Mouse (Mus musculus): ENCODE measurements at regions not wholly inside any gene's neighbourhood (a gene's known extent, or its start where the extent isn't known, plus 50 kb on each side); places are given as distances from the start of the nearest gene placed in this dataset.

DNA sequence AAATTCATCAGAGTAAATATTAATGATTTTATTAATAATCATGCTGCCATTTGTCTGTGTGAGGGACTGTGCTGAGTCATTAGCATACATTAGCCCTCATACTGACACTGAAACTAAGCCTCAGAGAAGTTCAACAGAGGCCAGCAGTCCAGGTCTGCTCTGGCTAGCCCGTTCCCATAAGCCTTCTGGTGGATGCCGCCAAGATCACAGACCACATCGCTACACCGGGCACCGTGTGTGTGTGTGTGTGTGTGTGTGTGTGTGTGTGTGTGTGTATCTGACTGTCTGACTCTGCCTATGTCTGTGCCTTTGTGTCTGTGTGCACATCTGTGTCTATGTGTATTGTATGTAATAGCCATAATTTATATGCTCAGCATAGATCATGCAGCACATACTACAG lies 106.0 kb downstream of the Rpl14 start:
- H3K9ac ChIP-seq (ENCODE audit: control insufficient read depth, low read depth, low read length, poor library complexity, severe bottlenecking) = no peak overlapping the region
- no peaks in the 10 kb centered on the region for H3K9me3 ChIP-seq (replicated peaks; ENCODE audit: insufficient read depth, low read length)
- H3K4me1 ChIP-seq (ENCODE audit: control insufficient read depth in 1 of 2, insufficient read depth in 2 of 2, low read length in 2 of 2) = no peaks in the 10 kb centered on the region
- H3K4me3 ChIP-seq (ENCODE audit: control insufficient read depth in 1 of 2, insufficient read depth in 1 of 2, low read depth in 2 of 2, low read length in 2 of 2) = no peak overlapping the region
- H3K79me2 ChIP-seq (ENCODE audit: control insufficient read depth, insufficient read depth, low read length, poor library complexity) = no peaks in the 10 kb centered on the region
- H3K36me3 ChIP-seq (ENCODE audit: control insufficient read depth in 1 of 2, insufficient read depth in 2 of 2, low read length in 2 of 2) = no peaks in the 10 kb centered on the region
- no peaks in the 10 kb centered on the region for H3K27me3 ChIP-seq (ENCODE audit: control insufficient read depth in 1 of 2, insufficient read depth in 2 of 2, low read length in 2 of 2)
- no peak overlapping the region for H3K27ac ChIP-seq (ENCODE audit: control insufficient read depth, low read depth, low read length)
- TF ChIP-seq E2F4 (IDR thresholded peaks at IDR 0.05; ENCODE audit: borderline replicate concordance, low read depth, low read length) (no peak), CTCF (IDR thresholded peaks at IDR 0.05 in 2 of 3, conservative IDR thresholded peaks at IDR 0.05 in 1 of 3; ENCODE audit: control insufficient read depth in 1 of 3, insufficient read depth in 1 of 3, low read depth in 2 of 3, low read length in 3 of 3, poor library complexity in 1 of 3, severe bottlenecking in 1 of 3) (no peak), NRF1 (IDR thresholded peaks at IDR 0.05; ENCODE audit: insufficient read depth, low read depth, low read length, poor library complexity, severe bottlenecking) (no peak), TAL1 (IDR thresholded peaks at IDR 0.05; ENCODE audit: low read length) (no peak), CHD1 (IDR thresholded peaks at IDR 0.05; ENCODE audit: low read depth, low read length) (no peak)
- no peak for DNase-seq (ENCODE audit: low read depth, low spot score)

DNA sequence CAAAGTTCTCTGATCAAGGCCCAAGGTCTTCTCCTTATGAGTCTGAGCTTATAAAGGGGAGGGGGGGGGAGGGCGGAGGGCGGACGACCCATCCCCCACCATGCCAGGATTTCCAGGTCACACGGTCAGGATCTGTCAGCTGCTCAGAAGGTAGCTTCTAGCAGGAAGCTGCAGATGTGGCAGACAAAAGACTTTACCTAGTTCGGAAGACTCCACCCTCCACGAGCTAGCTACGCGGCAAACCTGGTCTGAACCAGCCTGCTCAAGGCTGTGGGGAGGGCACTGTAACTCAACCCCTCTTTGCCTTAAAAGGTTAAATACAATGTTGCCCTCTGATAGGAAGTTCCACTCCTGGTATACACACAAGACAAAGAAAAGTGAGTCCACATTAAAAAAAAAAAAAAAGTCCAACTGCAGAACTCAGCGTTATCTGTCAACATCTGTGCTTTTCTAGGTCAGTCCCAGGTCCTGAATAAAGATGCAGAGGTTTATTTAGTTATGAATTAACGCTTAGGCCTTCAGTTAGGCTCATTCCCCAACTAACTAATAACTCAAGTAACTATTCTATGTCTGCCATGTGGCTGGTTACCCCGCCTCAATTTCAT lies 108.7 kb downstream of the Rpl14 start:
- H3K9ac ChIP-seq (ENCODE audit: control insufficient read depth, low read depth, low read length, poor library complexity, severe bottlenecking) = no peak overlapping the region
- H3K27ac ChIP-seq (ENCODE audit: control insufficient read depth, low read depth, low read length) = no peak overlapping the region
- no peaks in the 10 kb centered on the region for H3K4me1 ChIP-seq (ENCODE audit: control insufficient read depth in 1 of 2, insufficient read depth in 2 of 2, low read length in 2 of 2)
- TF ChIP-seq ETS1 (IDR thresholded peaks at IDR 0.05; ENCODE audit: low read depth, low read length) (no peak), MYB (IDR thresholded peaks at IDR 0.05; ENCODE audit: low read depth, low read length) (no peak), MYC (IDR thresholded peaks at IDR 0.05; ENCODE audit: low read depth, low read length) (no peak), MAZ (IDR thresholded peaks at IDR 0.05; ENCODE audit: low read depth, low read length) (no peak), ZMIZ1 (IDR thresholded peaks at IDR 0.05; ENCODE audit: low read depth, low read length) (no peak), SIN3A (IDR thresholded peaks at IDR 0.05; ENCODE audit: low read length) (no peak), HCFC1 (IDR thresholded peaks at IDR 0.05; ENCODE audit: low read depth, low read length) (no peak), E2F4 (IDR thresholded peaks at IDR 0.05; ENCODE audit: borderline replicate concordance, low read depth, low read length) (no peak), USF2 (IDR thresholded peaks at IDR 0.05; ENCODE audit: borderline replicate concordance in 1 of 2, insufficient read depth in 1 of 2, low read depth in 1 of 2, low read length in 2 of 2) (no peak), TCF12 (IDR thresholded peaks at IDR 0.05; ENCODE audit: low read depth, low read length) (no peak), GATA1 (IDR thresholded peaks at IDR 0.05; ENCODE audit: low read depth, low read length) (no peak), CTCF (IDR thresholded peaks at IDR 0.05 in 2 of 3, conservative IDR thresholded peaks at IDR 0.05 in 1 of 3; ENCODE audit: control insufficient read depth in 1 of 3, insufficient read depth in 1 of 3, low read depth in 2 of 3, low read length in 3 of 3, poor library complexity in 1 of 3, severe bottlenecking in 1 of 3) (no peak), CHD1 (IDR thresholded peaks at IDR 0.05; ENCODE audit: low read depth, low read length) (no peak), MAFK (IDR thresholded peaks at IDR 0.05; ENCODE audit: borderline replicate concordance, low read depth, low read length) (no peak), RAD21 (IDR thresholded peaks at IDR 0.05; ENCODE audit: low read depth, low read length) (no peak), TAL1 (IDR thresholded peaks at IDR 0.05; ENCODE audit: low read length) (no peak), BHLHE40 (IDR thresholded peaks at IDR 0.05; ENCODE audit: borderline replicate concordance, low read depth, low read length) (no peak)
- H3K9me3 ChIP-seq (replicated peaks; ENCODE audit: insufficient read depth, low read length) = no peaks in the 10 kb centered on the region
- H3K79me2 ChIP-seq (ENCODE audit: control insufficient read depth, insufficient read depth, low read length, poor library complexity) = no peaks in the 10 kb centered on the region
- no peaks in the 10 kb centered on the region for H3K36me3 ChIP-seq (ENCODE audit: control insufficient read depth in 1 of 2, insufficient read depth in 2 of 2, low read length in 2 of 2)
- H3K4me3 ChIP-seq (ENCODE audit: control insufficient read depth in 1 of 2, insufficient read depth in 1 of 2, low read depth in 2 of 2, low read length in 2 of 2) = no peak overlapping the region
- DNase-seq (ENCODE audit: low read depth, low spot score) = no peak
- H3K27me3 ChIP-seq (ENCODE audit: control insufficient read depth in 1 of 2, insufficient read depth in 2 of 2, low read length in 2 of 2) = no peaks in the 10 kb centered on the region
